Mouse (Mus musculus) E14TG2a.4 (cell line): ENCODE measurements around the gene Cbx6.
A peak's percentile ranks its signal among the peaks of the same experiment; 100 is the strongest.

Source experiments
- CTCF ChIP-seq: conservative IDR thresholded peaks from 2 replicates; pipeline ENCODE4 v1.5.1; 2014; ENCODE audit warnings: low read length
- NANOG ChIP-seq: IDR thresholded peaks from 2 replicates; pipeline ENCODE4 v1.6.1; 2014; ENCODE audit warnings: borderline replicate concordance, low read length, mixed read lengths

- peak; percentile 90 for TF ChIP-seq CTCF
- no peak for TF ChIP-seq NANOG
Measured at GRCm38 (mm10) chr15:79830388-79830787, 4.1 kb downstream of the Cbx6 start.
